Mouse (Mus musculus): ENCODE measurements at regions not wholly inside any gene's neighbourhood (a gene's known extent, or its start where the extent isn't known, plus 50 kb on each side); places are given as distances from the start of the nearest gene placed in this dataset.
A peak's percentile ranks its signal among the peaks of the same experiment; 100 is the strongest.
"Not testable (repeated sequence)": the region's sequence is repeated elsewhere in the genome, so short reads cannot be mapped to it uniquely, and the experiment has no call there.

DNA sequence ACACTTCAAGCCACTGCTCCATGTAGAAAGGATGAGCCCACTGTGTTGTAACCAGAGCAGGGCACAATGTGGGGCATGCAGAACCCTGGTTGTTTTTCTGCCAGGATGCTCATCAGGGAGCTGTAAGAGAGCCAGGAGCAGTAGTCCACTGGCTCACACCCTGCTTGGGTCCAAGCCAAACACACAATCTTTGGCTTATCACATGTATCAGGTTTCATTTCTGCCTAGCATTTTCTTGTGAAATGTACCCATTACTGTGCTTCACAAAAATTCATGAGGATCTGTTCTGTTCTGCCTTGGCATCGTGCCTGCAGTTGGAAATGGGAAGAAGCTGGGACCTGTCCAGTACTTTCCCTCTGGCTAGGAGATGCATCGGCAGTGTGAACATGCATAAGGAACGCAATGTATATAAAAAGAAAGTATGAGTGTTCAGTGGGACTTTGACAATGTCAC is 491.6 kb upstream of the Igfbp3 start:
- DNase-seq (ENCODE audit: extremely low read depth, low read depth, low spot score): peak; percentile 11

DNA sequence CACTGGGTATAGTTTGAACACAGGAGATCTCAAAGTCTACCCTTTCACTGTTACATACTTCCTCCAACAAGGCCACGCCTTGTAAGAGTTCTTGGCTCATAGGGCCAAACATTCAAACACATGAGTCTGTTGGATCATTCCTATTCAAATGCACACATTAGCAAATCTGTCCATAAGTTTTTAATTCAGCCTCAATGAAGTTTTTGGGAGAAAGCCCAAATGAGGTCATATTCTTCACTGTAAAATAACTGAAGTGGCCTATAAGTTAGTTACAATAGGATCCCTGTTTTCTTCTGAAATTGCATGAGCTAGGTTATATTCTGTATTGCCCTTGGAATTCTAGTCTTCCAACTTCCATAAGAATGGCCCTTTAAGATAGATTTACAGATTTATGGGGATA is 483.9 kb upstream of the Igfbp3 start:
- DNase-seq (ENCODE audit: extremely low read depth, low read depth, low spot score): no peak

DNA sequence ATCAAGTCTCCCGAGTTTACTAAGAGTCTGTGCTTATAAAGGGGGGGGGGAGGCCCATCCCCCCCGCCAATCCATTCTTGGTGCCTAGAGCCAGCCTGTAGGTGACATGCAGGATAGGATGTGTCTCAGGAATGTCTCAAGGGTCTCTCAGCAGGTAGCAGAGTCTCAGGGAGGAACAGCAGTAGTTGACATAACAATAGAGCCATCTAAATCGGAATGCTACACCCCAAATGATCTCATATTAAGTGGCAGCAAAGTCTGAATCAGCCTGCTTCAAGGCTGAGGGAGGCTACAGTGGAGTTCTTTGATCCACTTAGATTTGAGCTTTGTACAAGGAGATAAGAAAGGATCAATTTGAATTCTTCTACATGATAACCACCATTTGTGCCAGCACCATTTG is 476.0 kb upstream of the Igfbp3 start:
- DNase-seq (ENCODE audit: extremely low read depth, low read depth, low spot score): not testable (repeated sequence)

DNA sequence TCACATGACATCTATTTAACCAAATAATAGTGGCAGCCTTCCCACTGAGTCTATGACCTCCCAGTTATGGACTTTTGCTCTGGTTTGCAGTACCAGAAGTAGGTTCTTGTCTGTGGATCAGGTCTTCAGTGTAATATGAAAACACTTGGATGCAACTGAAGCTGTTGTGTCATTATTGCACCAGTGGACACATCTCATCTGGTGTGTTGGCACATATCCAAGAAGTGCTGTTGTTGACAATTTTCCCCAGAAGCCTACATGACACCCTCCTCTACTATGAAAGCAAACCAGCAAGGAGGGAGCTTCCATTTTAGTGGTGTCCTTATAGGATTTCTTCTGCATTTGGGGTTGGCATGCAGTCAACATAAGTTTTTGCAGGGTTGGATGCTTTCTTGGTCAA is 459.1 kb upstream of the Igfbp3 start:
- DNase-seq (ENCODE audit: extremely low read depth, low read depth, low spot score): no peak

DNA sequence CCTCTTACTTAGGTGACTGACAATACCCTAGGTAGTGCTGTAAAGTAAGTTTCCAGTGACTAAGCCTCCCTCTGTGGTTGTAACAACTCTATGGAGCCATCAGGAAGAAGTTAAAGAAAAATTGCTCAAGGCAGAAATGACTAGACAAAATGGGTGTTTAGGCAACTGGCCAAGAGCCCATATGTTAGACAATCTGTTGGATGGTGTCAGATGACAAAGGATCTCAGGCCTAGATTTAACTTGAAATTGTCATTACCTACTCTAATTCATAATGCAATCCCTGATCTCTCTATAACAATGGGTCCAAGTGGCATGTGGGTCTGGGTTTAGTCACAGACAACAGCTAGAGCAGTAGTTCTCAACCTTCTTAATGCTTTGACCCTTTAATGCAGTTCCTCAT is 416.9 kb upstream of the Igfbp3 start:
- DNase-seq (ENCODE audit: extremely low read depth, low read depth, low spot score): no peak

- no peak for DNase-seq (ENCODE audit: extremely low read depth, low read depth, low spot score)
Observed at GRCm38 (mm10) chr11:7625256-7625655, 411.5 kb upstream of the Igfbp3 start.

GRCm38 (mm10) chr11:7620320-7620719 is 406.6 kb upstream of the Igfbp3 start:
- no peak for DNase-seq (ENCODE audit: extremely low read depth, low read depth, low spot score)

GRCm38 (mm10) chr11:7610752-7611151 is 397.0 kb upstream of the Igfbp3 start:
- DNase-seq (ENCODE audit: extremely low read depth, low read depth, low spot score): no peak

DNA sequence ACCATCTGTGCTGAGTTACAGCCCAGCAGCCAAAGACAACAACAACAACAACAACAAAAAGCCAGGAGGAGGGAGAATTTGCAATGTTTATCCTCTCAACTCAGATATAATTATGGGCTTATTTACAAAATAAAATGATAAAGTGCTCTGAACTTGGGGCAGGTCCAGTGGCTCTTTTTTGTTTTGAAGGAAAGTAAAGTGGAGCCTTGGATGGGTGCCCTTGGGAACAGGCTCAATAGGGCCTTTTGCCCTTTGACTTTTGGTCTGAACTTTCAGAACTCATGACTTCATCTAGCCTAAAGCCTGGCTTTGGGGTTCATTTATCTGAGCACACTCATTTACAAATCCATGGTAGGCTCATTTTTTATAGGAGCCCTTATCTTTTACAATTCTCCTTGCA is 396.2 kb upstream of the Igfbp3 start:
- DNase-seq (ENCODE audit: extremely low read depth, low read depth, low spot score): no peak

DNA sequence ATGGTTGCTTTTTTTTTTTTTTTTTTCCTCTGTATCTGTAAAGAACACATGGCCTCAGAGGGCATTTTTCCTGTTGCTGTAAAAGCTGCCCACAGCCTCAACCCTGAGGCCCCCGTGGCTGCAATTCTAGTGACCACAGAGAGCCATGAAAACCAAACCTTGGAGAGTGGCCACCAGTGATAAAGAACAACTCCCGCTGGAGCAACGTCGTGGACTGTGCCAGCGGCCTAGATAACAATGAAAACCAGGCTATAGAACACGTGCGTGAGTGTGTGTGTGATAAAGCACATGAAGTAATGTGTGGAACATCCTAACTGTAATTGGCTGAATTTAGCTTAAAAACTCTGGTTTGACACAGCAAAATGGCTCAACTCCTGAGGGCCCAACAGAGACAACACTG is 392.9 kb upstream of the Igfbp3 start:
- DNase-seq (ENCODE audit: extremely low read depth, low read depth, low spot score): no peak

DNA sequence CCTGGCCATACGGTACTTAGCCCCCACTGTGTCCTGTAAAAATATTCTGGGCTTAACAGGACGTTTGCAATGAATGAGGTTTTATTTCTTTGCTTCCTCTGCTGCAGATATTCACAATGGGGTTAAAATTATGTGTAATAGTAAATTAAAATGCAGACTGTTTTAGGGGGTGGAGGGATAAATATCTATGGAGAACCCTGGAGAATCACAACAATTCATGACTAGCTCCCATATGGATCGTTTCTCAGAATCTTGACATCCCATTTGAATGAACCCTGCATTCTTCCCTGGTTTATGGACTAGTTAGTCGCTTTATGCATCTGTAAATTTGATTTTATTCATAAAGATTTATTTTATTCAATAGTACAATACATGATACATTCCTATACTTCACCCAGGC is 378.3 kb upstream of the Igfbp3 start:
- DNase-seq (ENCODE audit: extremely low read depth, low read depth, low spot score): no peak

- no peak for DNase-seq (ENCODE audit: extremely low read depth, low read depth, low spot score)
Observed at GRCm38 (mm10) chr11:7583296-7583695, 369.6 kb upstream of the Igfbp3 start.

DNA sequence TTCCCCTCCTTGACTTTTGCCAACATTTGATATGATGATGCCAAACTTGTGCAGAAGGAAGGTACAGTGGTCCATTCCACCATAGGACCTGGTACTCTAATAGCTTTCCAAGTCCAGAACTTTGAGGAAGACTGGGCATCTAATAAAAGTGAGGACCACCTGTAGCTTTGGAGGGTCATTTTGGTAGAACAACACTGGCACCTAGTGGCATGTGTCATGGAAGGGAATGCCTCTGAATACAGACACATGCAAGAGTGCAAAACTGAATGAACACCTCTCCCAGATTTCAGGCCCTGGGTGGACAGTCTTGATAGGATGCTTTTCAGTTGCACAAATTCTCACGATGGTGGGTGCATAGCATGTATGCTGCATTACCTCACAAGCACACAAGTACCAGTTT is 354.8 kb upstream of the Igfbp3 start:
- no peak for DNase-seq (ENCODE audit: extremely low read depth, low read depth, low spot score)

GRCm38 (mm10) chr11:7562029-7562428 is 348.3 kb upstream of the Igfbp3 start:
- no peak for DNase-seq (ENCODE audit: extremely low read depth, low read depth, low spot score)

DNA sequence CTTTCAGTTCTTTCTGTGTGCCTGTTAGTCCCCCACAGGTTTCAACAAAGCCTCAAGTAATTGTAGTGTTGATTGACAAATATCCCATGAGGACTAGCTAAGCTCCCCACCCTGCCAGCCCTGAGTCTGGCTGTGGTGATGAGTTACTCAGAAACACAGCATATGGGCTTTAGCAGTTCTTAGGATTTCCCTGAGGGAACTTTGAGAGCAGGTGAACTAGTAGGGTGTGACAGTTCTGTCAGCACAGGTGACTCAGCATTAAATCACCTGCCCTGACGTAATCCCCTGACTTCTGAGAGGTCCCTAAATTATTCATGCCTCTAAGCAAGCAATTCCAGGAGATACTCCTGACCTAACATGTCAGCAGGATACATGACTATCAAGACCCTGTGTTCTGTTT is 347.7 kb upstream of the Igfbp3 start:
- DNase-seq (ENCODE audit: extremely low read depth, low read depth, low spot score): no peak

- no peak for DNase-seq (ENCODE audit: extremely low read depth, low read depth, low spot score)
Observed at GRCm38 (mm10) chr11:7555613-7556274, 342.0 kb upstream of the Igfbp3 start.

DNA sequence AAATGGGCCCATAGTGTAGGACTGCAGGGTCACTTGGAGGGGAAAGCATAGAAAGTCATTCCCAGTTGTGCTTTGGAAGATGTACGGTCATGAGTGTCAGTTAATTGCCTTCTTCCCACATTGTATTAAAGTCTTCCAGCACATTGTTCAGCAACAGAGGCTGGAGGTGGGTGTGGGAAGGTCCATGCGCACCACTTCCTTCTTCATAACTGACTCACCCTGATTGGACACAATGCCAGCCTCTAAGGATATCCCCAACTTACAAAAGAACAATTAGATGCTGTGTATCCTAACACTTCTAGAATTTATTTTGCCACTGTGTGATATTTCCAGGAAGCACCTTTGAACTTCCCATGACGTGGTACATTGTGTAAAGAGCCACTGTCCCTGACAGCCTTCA is 338.4 kb upstream of the Igfbp3 start:
- DNase-seq (ENCODE audit: extremely low read depth, low read depth, low spot score): peak; percentile 13

- no peak for DNase-seq (ENCODE audit: extremely low read depth, low read depth, low spot score)
Observed at GRCm38 (mm10) chr11:7547796-7548195, 334.1 kb upstream of the Igfbp3 start.

- no peak for DNase-seq (ENCODE audit: extremely low read depth, low read depth, low spot score)
Observed at GRCm38 (mm10) chr11:7545621-7546020, 331.9 kb upstream of the Igfbp3 start.

DNA sequence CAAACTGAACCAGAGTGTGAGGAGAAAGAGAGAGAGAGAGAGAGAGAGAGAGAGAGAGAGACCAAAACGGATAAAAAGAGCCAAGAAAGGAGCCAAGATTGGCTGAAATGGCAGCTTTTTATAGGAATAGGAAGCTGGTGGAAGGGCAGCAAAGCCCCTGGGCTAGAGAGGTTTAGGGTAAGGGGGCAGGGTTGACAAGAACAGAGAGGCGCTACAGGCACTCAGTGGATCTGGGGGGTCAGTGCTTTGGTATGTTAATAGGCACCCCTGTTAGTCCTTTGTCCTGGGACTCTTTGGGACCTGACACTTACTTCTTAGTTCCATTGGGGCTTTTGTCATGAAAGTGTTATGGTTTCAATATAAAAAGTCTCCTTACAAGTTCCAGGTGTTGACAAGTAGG is 320.9 kb upstream of the Igfbp3 start:
- no peak for DNase-seq (ENCODE audit: extremely low read depth, low read depth, low spot score)

- no peak for DNase-seq (ENCODE audit: extremely low read depth, low read depth, low spot score)
Observed at GRCm38 (mm10) chr11:7533327-7533726, 319.6 kb upstream of the Igfbp3 start.

DNA sequence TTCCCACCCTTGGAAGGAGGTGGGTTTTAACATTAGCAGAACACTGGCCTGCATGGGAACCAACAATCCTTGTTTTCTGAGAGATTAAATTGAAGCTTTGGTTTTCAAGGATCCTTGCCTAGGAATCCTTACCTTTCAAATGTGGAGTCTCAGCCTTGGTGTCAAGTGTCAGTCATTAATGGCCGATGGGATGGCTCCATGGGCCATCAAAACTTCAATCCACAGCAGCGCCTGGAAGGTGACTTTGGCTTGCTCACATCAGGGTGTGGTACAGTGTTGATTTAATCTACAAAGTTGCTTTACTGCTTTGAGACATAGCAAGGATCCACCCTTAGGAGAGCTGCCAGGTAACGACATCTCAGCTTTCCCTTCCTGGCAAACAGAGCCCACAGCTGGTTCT is 318.1 kb upstream of the Igfbp3 start:
- no peak for DNase-seq (ENCODE audit: extremely low read depth, low read depth, low spot score)

GRCm38 (mm10) chr11:7530482-7531148 is 316.9 kb upstream of the Igfbp3 start:
- DNase-seq (ENCODE audit: extremely low read depth, low read depth, low spot score): no peak
